Mouse (Mus musculus) bone marrow macrophage, adult 2 months (primary cell): Measurements from ENCODE around the gene Mllt1.

Source experiments
- CTCF ChIP-seq: IDR thresholded peaks from 2 replicates; pipeline ENCODE4 v1.5.1; 2012; ENCODE audit warnings: low read depth, mild to moderate bottlenecking, low read length, moderate library complexity
- POLR2A ChIP-seq: IDR thresholded peaks from 2 replicates; pipeline ENCODE4 v1.6.1; 2012; ENCODE audit warnings: mild to moderate bottlenecking, low read depth, low read length, borderline replicate concordance

- TF ChIP-seq CTCF (no peak), POLR2A (no peak)
Observed at GRCm38 (mm10) chr17:56890018-56890417, 45.2 kb downstream of the Mllt1 start.
